Mouse (Mus musculus): ENCODE data around the gene Acox1. TPM values are rescaled to one million over a fixed set of nuclear protein-coding genes. Genes with fewer than 3 reads are reported as not detected.

The Acox1 gene
- total RNA-seq, 4 experiments from 2014 or later = 199 to 220 (median 213) TPM

DNA sequence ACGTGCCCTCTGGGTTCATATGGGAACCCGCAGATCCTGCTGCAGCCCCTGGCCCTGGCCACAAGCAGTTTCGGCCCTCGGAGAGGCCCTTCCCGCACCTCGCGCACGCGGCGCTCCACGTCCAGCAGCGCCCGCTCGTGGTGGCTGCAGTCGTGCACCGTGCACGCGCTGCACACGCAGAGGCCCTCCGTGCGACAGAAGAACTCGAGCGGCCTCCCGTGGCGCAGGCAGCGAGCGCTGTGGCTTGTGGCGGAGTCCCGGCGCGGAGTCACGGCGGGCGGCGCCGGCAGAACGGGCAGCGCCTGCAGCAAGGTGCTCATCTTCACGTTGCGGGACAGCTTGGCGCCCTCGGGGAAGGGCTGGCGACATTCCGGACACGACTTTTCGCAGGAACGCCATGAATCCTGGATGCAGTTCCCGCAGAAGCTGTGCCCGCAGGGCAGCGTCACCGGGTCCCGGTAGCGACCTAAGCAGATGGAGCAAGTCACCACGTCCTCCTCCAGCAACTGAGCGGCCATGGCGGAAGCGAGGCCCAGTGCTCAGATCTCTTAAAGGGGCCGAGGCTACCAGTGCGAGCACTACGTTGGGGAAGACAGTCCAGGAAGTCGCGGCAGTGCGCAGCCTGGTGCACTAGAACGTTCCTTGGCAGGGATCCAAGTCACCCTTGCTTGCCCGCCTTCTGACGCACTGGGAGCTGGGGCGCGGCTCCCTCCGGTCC lies 68.2 kb downstream of the Acox1 start, which contains the start of gene Trim65:
Gene Trim65 (minus strand): TSS at position 641 of the 718 bp plus-strand sequence.
- peak; percentile 94 for DNase-seq (ENCODE audit: low spot score)

DNA sequence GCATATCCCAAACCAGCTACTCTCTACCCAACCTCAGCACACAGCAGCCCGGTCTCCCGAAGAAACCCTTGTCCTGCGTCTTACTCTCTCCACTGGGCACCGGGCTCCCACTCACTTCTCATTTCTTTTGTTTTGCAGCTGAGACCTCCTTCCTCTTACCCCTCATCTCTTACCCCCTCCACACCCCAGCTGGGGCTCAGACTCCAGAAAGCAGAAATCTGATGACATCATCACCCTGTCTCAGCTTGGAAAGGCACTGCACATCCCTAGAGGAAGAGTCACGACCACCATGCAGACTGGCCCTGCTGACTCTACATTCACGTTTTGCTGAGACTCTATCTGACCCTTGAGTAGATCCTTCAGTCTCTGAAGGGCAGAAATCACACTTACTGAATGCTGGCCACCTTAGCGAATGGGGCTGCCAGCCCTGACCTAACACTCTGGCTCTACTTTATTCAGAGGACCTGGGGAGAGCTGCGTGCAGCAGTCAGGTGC lies 68.8 kb downstream of the Acox1 start:
- no peak for DNase-seq (ENCODE audit: low spot score)

DNA sequence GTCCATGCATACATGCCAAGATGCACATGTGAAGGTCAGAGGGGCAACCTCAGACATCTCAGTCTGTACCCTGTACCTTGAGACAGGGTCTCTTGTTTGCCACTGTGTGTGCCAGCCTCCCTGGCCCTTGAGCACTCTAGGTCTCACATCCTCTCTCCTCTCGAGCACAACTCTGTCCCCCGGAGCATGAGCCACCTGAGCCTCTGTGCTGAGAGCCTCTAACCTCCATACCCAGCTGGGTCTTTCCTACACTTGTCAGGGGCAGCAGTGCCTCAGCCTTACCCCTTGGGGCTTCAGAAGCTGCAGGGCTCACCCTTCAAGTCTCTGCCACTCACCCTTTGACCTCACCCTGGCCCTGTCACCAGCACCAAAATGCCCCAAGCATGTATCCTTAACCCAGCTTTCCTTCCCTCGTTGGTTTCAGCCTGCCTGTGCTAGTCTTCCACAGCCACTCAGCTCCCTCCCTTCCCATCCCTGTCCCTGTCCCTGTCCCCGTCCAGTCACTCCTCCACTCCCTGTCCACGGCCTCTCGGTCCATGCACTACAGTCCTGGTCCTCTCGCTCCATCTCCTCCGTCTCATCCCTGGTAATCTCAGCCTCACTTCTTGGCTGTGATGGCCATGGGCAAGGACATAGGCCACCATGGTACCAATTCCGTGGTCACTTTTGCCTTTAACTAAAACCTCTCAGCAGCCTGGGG lies 69.6 kb downstream of the Acox1 start:
- no peak for DNase-seq (ENCODE audit: low spot score)

DNA sequence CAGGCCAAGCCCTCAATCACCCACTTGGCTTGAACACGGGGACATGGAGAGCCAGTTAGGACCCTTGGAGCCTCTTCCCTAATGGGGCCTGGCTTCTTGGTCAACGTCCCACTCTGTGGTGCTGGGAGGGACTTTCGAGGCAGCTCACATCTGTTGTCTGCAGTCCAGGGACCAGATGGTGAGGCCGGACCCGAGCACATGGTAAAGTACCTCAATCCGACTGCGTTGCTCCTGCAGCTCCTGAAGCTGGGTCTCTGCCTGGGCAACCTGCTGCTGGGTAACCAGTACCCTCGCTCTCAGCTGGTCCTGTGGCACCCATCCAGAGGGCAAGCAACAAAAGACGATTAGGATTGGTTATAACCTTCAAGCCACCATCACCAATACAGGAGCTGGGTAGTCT lies 70.9 kb downstream of the Acox1 start:
- no peak for DNase-seq (ENCODE audit: low spot score)

DNA sequence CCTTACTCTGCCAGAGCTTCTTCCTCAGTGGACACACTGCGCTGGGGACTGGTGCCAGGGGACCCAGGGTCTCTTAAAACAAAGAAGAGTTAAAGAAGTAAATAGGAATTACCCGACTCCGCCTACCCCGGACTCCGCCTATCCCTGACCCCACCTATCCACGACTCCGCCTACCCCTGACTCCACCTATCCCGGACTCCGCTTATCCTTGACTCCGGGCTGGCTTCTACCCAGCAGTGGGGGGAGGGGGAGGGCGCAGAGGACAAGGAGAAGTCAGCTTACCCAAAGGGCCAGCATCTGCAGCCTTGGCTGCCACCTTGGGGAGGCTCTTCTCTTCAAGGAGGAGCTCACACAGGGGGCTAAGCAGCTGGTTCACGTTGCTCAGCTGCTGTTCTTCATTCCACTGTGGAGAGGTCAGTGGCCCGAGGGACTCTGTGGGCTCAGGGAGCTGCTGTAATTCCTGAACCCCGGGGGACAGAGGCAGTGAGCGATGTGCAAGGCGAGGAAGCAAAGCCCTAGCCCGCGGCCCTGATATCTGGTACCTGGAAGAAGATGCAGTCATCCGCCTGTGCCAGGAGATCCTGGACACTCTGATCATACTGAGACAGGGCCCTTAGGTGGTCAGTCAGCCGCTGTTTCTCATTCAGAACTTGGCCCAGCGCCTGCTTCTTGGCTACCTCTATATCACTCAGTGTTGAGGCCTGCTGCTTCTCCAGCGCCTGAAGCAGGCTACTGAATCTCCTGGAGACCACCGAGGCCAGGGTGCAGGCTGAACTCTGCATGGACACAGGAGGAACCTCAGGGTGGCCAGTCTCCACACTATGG lies 71.5 kb downstream of the Acox1 start, which contains the start of gene Trim47:
Gene Trim47 (minus strand): TSS at position 55 of the 825 bp plus-strand sequence.
- DNase-seq (ENCODE audit: low spot score) = peak; percentile 63

DNA sequence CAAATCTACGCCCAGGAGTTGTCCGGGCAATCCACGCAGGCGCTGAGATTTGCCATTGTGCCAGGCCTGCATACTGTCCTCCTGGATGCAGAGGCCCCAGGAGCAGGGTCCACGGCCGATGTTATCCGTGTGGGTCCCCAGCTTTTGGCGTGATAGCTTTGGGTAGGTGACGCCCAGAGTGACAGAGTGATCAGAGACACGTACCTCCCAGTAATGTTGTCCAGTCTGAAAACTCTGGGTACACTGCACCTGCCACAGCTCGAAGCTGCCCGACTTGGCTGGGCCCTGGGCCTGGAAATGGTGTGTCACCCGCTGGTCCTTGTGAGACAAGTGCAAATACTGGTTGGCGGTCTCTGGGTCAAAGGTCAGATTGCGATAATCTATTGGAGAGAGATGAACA lies 72.6 kb downstream of the Acox1 start:
- no peak for DNase-seq (ENCODE audit: low spot score)

Other genes starting within 250 kb of the Acox1 start
- 1 to 10 TPM; 2.3 to 3.1 (median 3.0) TPM for gene Itgb4, start 224.3 kb downstream of the Acox1 start, total RNA-seq (2022)
- gene Galk1, start 186.3 kb downstream of the Acox1 start, total RNA-seq (2022) = 10 to 100 TPM; 12.5 to 16.0 (median 15.0) TPM
- gene H3f3b, start 171.1 kb downstream of the Acox1 start, total RNA-seq (2022) = 100 to 1,000 TPM in 3 of 4 experiments, 10 to 100 TPM in 1; 92.7 to 141 (median 123) TPM
- 1 to 10 TPM; 7.2 to 9.4 (median 7.8) TPM for gene Unk, start 168.7 kb downstream of the Acox1 start, total RNA-seq (2022)
- 1 to 10 TPM in 2 of 4 experiments, under 1 TPM in 2; 0.41 to 1.4 (median 0.83) TPM for gene Unc13d, start 121.1 kb downstream of the Acox1 start, total RNA-seq (2022)
- gene Wbp2, start 112.0 kb downstream of the Acox1 start, total RNA-seq (2022) = 100 to 1,000 TPM; 108 to 126 (median 116) TPM
- 10 to 100 TPM; 17.9 to 25.7 (median 22.1) TPM for gene Trim47, start 71.8 kb downstream of the Acox1 start, total RNA-seq (2022)
- gene Trim65, start 67.9 kb downstream of the Acox1 start, total RNA-seq (2022) = 1 to 10 TPM; 6.6 to 8.2 (median 7.6) TPM
- gene Mrpl38, start 60.2 kb downstream of the Acox1 start, total RNA-seq (2022) = 10 to 100 TPM; 60.0 to 66.2 (median 63.9) TPM
- gene Fbf1, start 30.9 kb downstream of the Acox1 start, total RNA-seq (2022) = 10 to 100 TPM; 14.5 to 16.4 (median 15.2) TPM
- 10 to 100 TPM; 10.1 to 15.1 (median 10.8) TPM for gene Ten1, start 190 bp downstream of the Acox1 start, total RNA-seq (2022)
- under 1 TPM; 0.49 to 0.94 (median 0.56) TPM for gene Evpl, start 39.0 kb upstream of the Acox1 start, total RNA-seq (2022)
- 10 to 100 TPM; 61.3 to 72.1 (median 66.2) TPM for gene Srp68, start 75.2 kb upstream of the Acox1 start, total RNA-seq (2022)
- gene Galr2, start 81.9 kb upstream of the Acox1 start, total RNA-seq (2022) = not detected
- 10 to 100 TPM; 49.0 to 65.8 (median 54.2) TPM for gene Exoc7, start 108.2 kb upstream of the Acox1 start, total RNA-seq (2022)
- gene Foxj1, start 136.4 kb upstream of the Acox1 start, total RNA-seq (2022) = under 1 TPM in 1 of 4 experiments, not detected in 3; 0.26 TPM
- gene Rnf157, start 214.0 kb upstream of the Acox1 start, total RNA-seq (2022) = 10 to 100 TPM in 2 of 4 experiments, 1 to 10 TPM in 2; 7.5 to 12.5 (median 9.4) TPM
- 10 to 100 TPM; 28.2 to 36.0 (median 32.7) TPM for gene Ubald2, start 235.0 kb upstream of the Acox1 start, total RNA-seq (2022)